Mouse (Mus musculus) c-Kit-positive CD71-positive TER-119-positive erythroid progenitor cells, embryonic 14.5 days (primary cell): ENCODE data around the gene Ago3.

Experiments
- DNase-seq: peaks from one replicate; pipeline ENCODE4 v3.0.0-alpha.2; 2013; ENCODE audit warnings: low spot score

The Ago3 gene

GRCm38 (mm10) chr4:126415707-126416106 lies 13.6 kb downstream of the Ago3 start:
- no peak for DNase-seq

DNA sequence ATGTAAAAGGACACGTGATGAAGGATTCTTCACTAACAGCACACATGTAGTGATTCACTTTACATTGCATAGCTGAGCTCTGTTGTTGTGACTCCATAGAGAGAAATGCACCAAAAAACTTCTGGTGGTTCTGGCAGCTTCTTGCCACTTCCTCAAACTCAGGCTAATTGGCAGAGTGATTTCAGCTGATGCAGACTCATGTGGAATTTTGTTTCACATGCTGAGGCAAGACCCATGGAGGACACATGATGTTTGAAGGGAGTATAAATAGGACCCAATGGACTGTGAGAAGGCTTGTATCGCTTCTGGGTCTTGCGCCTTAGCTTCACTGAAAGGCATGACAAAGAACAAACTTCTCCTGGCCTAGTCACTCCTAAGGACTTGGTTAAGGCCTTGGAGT lies 16.8 kb downstream of the Ago3 start:
- DNase-seq: no peak

DNA sequence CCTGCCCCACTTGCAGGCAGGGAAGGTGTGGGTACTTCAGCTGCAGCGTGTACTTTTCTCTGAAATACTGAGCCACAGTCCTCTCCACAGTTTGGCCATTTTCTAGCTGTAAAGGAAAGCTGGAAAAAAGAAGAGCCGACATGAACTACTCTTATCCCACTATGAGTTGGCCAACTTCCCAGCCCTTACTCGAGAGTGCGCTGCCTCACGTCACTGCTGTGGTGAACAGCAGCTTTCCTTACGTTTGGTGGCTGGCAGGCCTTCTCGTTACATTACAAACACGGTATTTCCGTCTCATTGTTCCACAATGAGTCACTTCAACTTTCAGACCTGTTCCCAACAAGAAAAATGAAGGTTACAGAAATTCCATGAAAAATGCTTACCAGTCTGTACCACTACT lies 57.9 kb downstream of the Ago3 start:
- DNase-seq: no peak

DNA sequence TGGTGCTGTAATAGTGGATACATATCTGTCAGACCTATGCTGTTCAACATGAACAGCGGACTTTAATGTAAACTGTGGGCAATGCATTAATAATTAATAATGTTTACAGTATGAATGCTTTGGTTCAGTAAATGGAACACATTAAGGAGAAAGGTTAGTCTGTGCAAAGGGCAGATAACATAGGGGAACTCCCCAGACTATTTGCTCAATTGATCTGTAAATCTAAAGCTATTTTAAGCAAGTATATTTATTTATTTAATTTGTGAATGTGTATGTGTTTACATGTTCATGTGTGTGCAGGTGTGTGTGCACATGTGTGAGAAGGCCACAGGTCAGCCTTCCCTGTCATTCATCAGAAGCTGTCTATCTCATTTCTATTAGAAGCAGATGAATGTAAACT lies 69.3 kb downstream of the Ago3 start:
- no peak for DNase-seq

DNA sequence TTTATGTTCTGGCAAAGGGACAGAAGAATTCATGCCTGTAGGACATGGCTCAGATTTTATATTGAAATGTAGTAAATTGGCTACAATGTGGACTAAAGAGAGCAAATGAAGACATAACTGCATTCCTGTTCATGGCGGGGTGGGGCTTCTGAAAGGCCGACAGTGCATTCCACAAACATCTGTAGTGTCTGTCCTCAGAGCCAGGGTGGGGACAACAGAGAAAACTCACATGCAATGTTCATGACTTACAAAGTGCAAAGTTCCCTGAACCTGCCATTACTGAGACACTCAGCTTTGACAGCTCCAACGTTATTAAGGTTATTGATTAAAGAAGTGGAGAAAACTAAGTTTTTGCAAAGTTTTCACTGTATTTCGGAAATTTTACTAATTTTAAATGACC lies 85.9 kb downstream of the Ago3 start:
- DNase-seq: no peak

DNA sequence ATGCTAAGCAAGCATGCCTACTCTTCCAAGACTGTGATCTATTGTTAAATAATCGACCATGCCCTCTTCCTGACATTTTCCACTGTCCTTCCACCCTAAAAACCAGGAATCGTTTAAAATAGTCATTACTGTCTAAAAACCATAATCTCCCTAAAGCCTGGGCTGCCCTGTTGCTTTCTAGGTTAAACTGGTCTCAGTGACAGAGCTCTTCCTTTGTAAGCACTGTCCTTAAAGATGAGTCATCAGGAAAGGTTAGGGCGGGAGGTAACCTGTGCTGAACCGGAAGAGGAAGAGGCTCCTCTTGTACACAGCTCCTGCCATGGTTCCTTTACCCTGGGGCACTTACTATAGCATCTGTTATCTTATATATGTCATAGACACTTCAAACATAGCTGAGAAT lies 89.9 kb downstream of the Ago3 start:
- DNase-seq: no peak

- DNase-seq: peak; percentile 40
Observed at GRCm38 (mm10) chr4:126332358-126332757, 97.0 kb downstream of the Ago3 start.

DNA sequence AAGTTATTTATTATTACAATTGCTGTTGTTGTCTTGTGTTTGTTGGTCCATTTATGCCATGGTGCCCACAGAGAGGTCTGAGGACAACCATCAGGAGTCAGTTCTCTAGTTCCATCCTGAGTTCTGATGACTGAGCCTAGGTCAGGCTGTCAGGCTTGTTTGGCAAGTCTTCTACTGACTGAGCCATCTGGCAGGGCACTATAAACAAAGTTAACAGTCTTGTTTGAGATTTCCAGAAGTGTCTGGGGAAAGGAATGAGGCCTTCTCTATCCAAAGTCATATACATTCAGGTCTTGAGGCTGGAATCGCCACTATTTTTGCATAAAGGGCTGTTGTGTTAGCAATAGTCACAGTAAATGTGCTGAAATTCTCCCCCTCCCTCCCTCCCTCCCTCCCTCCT lies 97.6 kb downstream of the Ago3 start:
- DNase-seq: no peak

GRCm38 (mm10) chr4:126330295-126330694 lies 99.1 kb downstream of the Ago3 start:
- no peak for DNase-seq

GRCm38 (mm10) chr4:126326036-126326435 lies 103.3 kb downstream of the Ago3 start:
- DNase-seq: no peak

- DNase-seq: peak; percentile 39
Observed at GRCm38 (mm10) chr4:126325281-126325861, 104.0 kb downstream of the Ago3 start, which contains the start of gene Tekt2. Tekt2 (minus strand) TSS chr4:126325688.

- DNase-seq: no peak
Observed at GRCm38 (mm10) chr4:126324861-126325260, 104.5 kb downstream of the Ago3 start.

DNA sequence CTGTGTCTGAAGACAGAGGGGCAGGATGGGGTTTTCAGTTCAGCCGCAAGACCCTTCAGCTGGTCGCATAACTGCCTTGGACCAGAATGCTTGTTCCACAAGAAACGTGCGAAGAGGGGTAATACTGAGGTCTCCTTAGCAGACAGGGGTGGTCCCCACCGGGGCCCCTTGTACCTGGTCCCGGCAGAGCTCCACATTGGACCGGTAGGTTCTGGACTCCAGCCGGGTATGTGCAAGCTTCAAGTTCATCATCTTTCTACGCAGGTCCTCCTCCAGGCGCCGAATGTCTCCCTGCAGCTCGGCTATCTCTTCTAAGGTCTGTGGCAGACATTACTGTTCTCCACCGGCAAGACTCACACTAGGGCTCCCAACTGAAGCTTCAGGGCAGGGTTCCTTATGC lies 106.7 kb downstream of the Ago3 start:
- no peak for DNase-seq

GRCm38 (mm10) chr4:126321854-126322511 lies 107.4 kb downstream of the Ago3 start:
- no peak for DNase-seq

- peak; percentile 96 for DNase-seq
Observed at GRCm38 (mm10) chr4:126321111-126321853, 108.1 kb downstream of the Ago3 start, which contains the start of gene Adprhl2. Adprhl2 (minus strand) TSS chr4:126321703.

DNA sequence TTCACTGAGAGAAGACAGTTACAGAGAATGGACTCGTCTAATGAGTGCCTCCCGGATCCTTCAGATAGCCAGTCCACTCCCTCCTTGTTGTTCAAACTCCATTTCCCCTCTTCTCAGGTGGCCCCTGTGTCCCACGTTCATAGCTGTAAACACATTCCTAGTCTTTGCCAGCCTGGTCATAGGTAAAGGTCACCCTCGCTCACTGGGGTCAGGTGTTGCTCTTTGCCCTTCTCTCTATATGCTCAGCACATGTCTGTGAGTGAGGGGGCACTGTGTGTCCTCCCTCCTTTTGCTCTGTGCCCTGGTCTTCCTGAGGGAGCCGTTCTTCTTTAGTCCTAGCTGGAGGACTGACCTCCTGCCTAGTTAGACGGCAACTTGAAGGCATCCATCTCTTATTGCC lies 109.5 kb downstream of the Ago3 start:
- no peak for DNase-seq

DNA sequence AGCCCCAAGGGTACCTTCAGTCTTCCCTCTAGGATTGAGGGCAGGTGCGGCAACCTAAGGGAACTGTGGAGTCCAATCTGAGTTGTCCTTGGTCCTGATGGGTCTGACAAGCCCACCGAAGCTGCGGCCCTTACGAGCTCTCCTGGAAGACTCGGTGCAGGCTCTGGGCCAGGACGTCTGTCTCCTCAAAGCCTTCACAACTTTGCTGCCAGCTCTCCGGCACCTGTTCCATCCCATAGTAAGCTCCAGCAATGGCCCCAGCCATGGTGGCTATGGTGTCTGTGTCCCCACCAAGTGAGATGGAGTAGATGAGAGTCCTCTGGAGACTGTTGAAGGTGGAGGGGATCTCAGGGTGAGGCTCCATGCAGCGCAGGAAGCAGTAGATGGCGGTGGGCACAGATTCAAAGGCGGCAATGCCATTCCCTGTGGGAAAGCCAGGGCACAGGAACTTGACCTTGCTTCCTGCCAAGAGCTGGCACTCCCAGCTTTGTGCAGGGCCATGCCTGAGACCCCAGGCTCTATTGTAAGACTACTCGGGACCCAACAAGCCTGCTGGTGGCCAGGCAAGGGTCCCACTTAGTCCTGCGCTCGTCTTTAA lies 112.8 kb downstream of the Ago3 start:
- no peak for DNase-seq

DNA sequence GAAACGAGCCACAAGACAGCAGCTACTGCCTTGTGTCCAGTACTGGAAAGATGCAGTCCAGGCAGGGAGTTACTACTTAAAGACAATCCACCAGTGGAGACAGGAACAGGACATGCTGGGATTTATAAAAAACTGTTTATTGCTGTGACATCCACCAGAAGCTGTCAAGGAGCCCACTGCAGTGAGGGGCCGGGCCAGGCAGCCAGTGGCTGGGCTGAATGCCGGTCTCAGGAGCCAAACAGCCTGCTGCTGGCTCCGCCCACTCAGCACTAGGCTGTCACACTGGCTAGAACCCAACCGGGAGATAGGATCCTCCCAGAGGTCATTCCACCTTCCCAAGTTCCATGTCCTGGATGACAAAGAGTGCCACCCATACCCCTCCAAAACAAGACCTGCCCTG lies 113.4 kb downstream of the Ago3 start:
- no peak for DNase-seq

DNA sequence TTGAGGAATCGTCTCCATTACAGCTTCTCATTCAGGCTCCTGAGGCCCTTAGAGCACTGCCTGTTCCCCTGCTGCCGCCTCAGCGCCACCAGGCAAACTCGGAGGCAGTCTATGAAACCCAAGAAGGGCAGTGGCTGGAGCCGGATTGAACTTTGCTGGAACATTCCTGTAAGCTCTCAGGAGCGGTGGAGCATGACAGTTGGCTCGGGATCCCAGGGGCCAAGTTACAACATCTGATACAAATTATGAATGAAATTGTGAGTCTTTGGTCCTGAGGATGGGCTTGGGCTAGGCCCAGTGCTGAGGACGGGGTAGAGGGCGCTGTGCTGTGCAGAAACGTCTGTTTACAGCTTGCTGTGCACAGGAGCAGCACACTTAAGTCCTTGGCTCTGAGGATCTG lies 115.0 kb downstream of the Ago3 start:
- no peak for DNase-seq

GRCm38 (mm10) chr4:126313202-126313601 lies 116.2 kb downstream of the Ago3 start:
- no peak for DNase-seq

DNA sequence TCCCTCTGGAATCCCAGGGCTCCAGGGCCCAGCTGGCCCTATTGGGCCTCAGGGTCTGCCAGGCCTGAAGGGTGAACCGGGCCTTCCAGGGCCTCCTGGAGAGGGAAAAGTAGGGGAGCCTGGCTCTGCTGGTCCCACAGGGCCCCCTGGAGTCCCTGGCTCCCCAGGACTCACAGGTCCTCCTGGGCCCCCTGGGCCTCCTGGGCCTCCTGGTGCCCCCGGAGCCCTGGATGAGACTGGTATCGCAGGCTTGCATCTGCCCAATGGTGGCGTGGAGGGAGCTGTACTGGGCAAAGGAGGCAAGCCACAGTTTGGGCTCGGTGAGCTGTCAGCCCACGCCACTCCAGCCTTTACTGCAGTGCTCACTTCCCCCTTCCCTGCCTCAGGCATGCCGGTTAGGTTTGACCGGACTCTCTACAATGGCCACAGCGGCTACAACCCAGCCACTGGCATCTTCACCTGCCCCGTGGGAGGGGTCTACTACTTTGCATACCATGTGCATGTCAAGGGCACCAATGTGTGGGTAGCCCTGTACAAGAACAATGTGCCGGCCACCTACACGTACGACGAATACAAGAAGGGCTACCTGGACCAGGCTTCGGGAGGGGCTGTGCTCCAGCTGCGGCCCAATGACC lies 117.7 kb downstream of the Ago3 start:
- no peak for DNase-seq

DNA sequence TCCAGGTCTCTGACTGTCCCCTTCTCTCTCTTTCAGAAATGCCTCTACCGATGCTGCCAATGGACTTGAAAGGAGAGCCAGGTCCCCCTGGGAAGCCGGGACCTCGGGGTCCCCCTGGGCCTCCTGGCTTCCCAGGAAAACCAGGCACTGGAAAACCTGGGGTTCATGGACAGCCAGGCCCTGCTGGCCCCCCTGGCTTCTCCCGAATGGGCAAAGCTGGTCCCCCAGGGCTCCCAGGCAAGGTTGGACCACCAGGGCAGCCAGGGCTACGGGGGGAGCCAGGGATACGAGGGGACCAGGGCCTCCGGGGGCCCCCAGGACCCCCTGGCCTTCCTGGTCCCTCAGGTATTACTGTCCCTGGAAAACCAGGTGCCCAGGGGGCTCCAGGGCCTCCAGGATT lies 119.0 kb downstream of the Ago3 start:
- no peak for DNase-seq
